Mouse (Mus musculus): ENCODE measurements around the gene Vsx2. TPM values are rescaled to one million over a fixed set of nuclear protein-coding genes. Genes with fewer than 3 reads are reported as not detected.

Gene Vsx2
- total and polyA plus RNA-seq, 2 experiments from 2014 or later: not detected

DNA sequence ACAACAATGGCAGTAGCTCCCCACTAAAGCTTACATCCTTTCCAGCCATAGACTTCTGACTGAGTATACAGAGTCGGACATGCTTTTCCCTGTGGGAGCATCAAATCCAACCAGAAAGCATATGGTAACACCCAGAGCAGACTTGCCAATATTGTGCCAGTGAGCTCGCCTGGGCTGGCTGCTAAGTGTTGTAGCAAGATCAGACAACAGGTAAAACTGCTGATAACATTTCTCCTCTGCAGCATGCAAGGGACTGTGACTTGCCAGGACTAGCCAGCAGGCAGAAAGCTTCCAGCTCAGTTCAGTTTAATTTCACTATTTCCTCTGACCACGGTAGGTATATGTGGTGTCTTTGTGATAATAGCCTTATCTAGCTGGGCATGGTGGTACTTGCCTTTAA is 62.3 kb downstream of the Vsx2 start:
- DNase-seq (ENCODE audit: low spot score) (no peak), ATAC-seq (ENCODE audit: insufficient read depth, low read depth) (no peak)
- no peaks in the 10 kb centered on the region for H3K36me3 ChIP-seq (replicated peaks; ENCODE audit: control insufficient read depth, insufficient read depth, low read length)

DNA sequence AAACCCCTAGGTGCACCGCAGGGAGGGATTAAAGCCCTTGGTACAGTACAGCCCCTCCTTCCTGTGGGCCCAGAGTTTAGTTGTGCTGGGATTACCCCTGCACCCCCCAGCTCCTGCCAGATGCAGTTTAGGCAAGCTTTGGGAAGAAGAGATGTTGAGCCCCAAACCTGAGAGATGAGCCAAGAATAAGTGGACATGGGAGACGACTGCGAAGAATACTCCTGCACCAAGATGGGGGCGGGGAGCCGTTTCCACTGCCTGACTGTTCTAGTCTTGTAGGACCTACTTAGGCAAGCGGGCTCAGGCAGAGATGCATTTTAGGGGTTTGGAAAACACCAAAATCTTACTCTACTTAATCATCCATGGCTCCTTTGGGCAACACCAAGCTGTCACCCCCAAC is 70.7 kb downstream of the Vsx2 start:
- TF ChIP-seq EP300 (IDR thresholded peaks at IDR 0.05; ENCODE audit: low read depth): no peak
- no peak for TF ChIP-seq CTCF (IDR thresholded peaks at IDR 0.05; ENCODE audit: low read depth)
- Histone ChIP-seq H3K4me3 (ENCODE audit: low read depth, low read length) (no peak overlapping the region), H3K27me3 (ENCODE audit: control insufficient read depth, insufficient read depth, low read length) (peaks cover 42% of the 10 kb centered on the region), H3K4me1 (ENCODE audit: control insufficient read depth, insufficient read depth) (no peaks in the 10 kb centered on the region), H3K36me3 (replicated peaks; ENCODE audit: control insufficient read depth, insufficient read depth, low read length) (no peaks in the 10 kb centered on the region), H3K4me2 (ENCODE audit: low read depth, low read length) (no peak overlapping the region), H3K9me3 (replicated peaks; ENCODE audit: control insufficient read depth, low read length) (no peaks in the 10 kb centered on the region), H3K27ac (ENCODE audit: low read depth) (no peak overlapping the region), H3K9ac (replicated peaks; ENCODE audit: low read depth, low read length) (no peak overlapping the region)
- DNase-seq (ENCODE audit: low spot score): no peak
- 10% methylated on average over 6 of the region's 6 CpGs for WGBS
- no peak for ATAC-seq (ENCODE audit: insufficient read depth, low read depth)

More for the DNA sequence above, 62.3 kb downstream of the Vsx2 start:
- H3K9ac ChIP-seq (replicated peaks; ENCODE audit: low read depth, low read length): no peak overlapping the region
- H3K4me2 ChIP-seq (ENCODE audit: low read depth, low read length): no peak overlapping the region
- 47% methylated on average over 3 of the region's 3 CpGs for WGBS
- no peak overlapping the region for H3K4me3 ChIP-seq (ENCODE audit: low read depth, low read length)
- no peaks in the 10 kb centered on the region for H3K4me1 ChIP-seq (ENCODE audit: control insufficient read depth, insufficient read depth)
- H3K9me3 ChIP-seq (replicated peaks; ENCODE audit: control insufficient read depth, low read length): no peaks in the 10 kb centered on the region
- H3K27me3 ChIP-seq (ENCODE audit: control insufficient read depth, insufficient read depth, low read length): no peaks in the 10 kb centered on the region
- H3K27ac ChIP-seq (ENCODE audit: low read depth): no peak overlapping the region
- TF ChIP-seq CTCF (IDR thresholded peaks at IDR 0.05; ENCODE audit: low read depth) (no peak), EP300 (IDR thresholded peaks at IDR 0.05; ENCODE audit: low read depth) (no peak)

DNA sequence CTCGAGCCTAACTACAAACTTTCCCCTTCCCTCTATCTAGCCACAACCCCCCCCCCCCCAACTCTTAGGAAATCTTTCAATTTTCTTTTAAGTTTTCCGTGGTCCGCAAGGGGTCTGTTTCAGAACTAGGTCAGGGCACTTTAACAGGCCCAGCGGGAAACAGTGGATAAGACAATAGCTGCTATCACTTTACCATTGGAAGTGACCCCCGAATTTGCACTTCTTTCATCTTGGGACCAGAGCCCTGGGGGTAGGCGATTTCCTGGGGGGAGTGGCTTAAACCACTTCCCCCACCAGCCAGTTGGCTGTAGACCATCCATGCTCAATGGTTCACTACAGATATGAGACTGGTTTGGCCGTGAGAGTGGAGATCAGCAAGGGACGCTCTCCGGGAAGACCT is 71.1 kb downstream of the Vsx2 start, which contains the start of gene Vrtn:
Vrtn (plus strand) TSS at position 366 of the 400 bp plus-strand sequence.
- H3K4me2 ChIP-seq (ENCODE audit: low read depth, low read length): no peak within 1 kb of the TSS
- ATAC-seq (ENCODE audit: insufficient read depth, low read depth): no peak
- no peak within 1 kb of the TSS for H3K9ac ChIP-seq (replicated peaks; ENCODE audit: low read depth, low read length)
- H3K4me3 ChIP-seq (ENCODE audit: low read depth, low read length): no peak within 1 kb of the TSS
- H3K4me1 ChIP-seq (ENCODE audit: control insufficient read depth, insufficient read depth): no peaks in the 10 kb centered on the region
- WGBS: 7% methylated on average over 9 of the region's 9 CpGs
- peaks cover 42% of the 10 kb centered on the region for H3K27me3 ChIP-seq (ENCODE audit: control insufficient read depth, insufficient read depth, low read length)
- no peak for DNase-seq (ENCODE audit: low spot score)
- H3K27ac ChIP-seq (ENCODE audit: low read depth): no peak within 1 kb of the TSS
- no peaks in the 10 kb centered on the region for H3K9me3 ChIP-seq (replicated peaks; ENCODE audit: control insufficient read depth, low read length)
- H3K36me3 ChIP-seq (replicated peaks; ENCODE audit: control insufficient read depth, insufficient read depth, low read length): no peaks in the 10 kb centered on the region
- TF ChIP-seq EP300 (IDR thresholded peaks at IDR 0.05; ENCODE audit: low read depth) (no peak), CTCF (IDR thresholded peaks at IDR 0.05; ENCODE audit: low read depth) (no peak)

Other genes starting within 250 kb of the Vsx2 start
- 271 and 278 TPM in 2 replicates for gene Coq6, start 208.1 kb upstream of the Vsx2 start, total RNA-seq (2014; rRNA removed; ENCODE audit: low replicate concordance)
- 102 and 105 TPM in 2 replicates for gene Coq6, start 208.1 kb upstream of the Vsx2 start, polyA plus RNA-seq (2015; fragmentation: Nextera tagmentation; extraction: Ambion mirVana)
- 3.4 and 4.0 TPM in 2 replicates for gene Fam161b, start 207.9 kb upstream of the Vsx2 start, total RNA-seq (2014; rRNA removed; ENCODE audit: low replicate concordance)
- gene Fam161b, start 207.9 kb upstream of the Vsx2 start, polyA plus RNA-seq (2015; fragmentation: Nextera tagmentation; extraction: Ambion mirVana): 5.6 and 6.0 TPM in 2 replicates
- 37.6 and 59.8 TPM in 2 replicates for gene Entpd5, start 160.7 kb upstream of the Vsx2 start, total RNA-seq (2014; rRNA removed; ENCODE audit: low replicate concordance)
- gene Entpd5, start 160.7 kb upstream of the Vsx2 start, polyA plus RNA-seq (2015; fragmentation: Nextera tagmentation; extraction: Ambion mirVana): 37.5 and 40.5 TPM in 2 replicates
- 0.04 TPM in 1 of 2 replicates, not detected in the other for gene Bbof1, start 160.7 kb upstream of the Vsx2 start, total RNA-seq (2014; rRNA removed; ENCODE audit: low replicate concordance)
- gene Bbof1, start 160.7 kb upstream of the Vsx2 start, polyA plus RNA-seq (2015; fragmentation: Nextera tagmentation; extraction: Ambion mirVana): 1.3 and 2.3 TPM in 2 replicates
- gene Rnf113a2, start 152.6 kb upstream of the Vsx2 start, total RNA-seq (2014; rRNA removed; ENCODE audit: low replicate concordance): 9.4 and 14.1 TPM in 2 replicates
- 20.9 and 22.1 TPM in 2 replicates for gene Rnf113a2, start 152.6 kb upstream of the Vsx2 start, polyA plus RNA-seq (2015; fragmentation: Nextera tagmentation; extraction: Ambion mirVana)
- 80.0 and 80.1 TPM in 2 replicates for gene Aldh6a1, start 118.8 kb upstream of the Vsx2 start, total RNA-seq (2014; rRNA removed; ENCODE audit: low replicate concordance)
- gene Aldh6a1, start 118.8 kb upstream of the Vsx2 start, polyA plus RNA-seq (2015; fragmentation: Nextera tagmentation; extraction: Ambion mirVana): 71.9 and 74.9 TPM in 2 replicates
- 11.1 and 23.7 TPM in 2 replicates for gene Lin52, start 118.3 kb upstream of the Vsx2 start, total RNA-seq (2014; rRNA removed; ENCODE audit: low replicate concordance)
- 12.4 and 14.3 TPM in 2 replicates for gene Lin52, start 118.3 kb upstream of the Vsx2 start, polyA plus RNA-seq (2015; fragmentation: Nextera tagmentation; extraction: Ambion mirVana)
- 8.2 and 8.7 TPM in 2 replicates for gene Abcd4, start 47.7 kb downstream of the Vsx2 start, total RNA-seq (2014; rRNA removed; ENCODE audit: low replicate concordance)
- 7.1 and 8.5 TPM in 2 replicates for gene Abcd4, start 47.7 kb downstream of the Vsx2 start, polyA plus RNA-seq (2015; fragmentation: Nextera tagmentation; extraction: Ambion mirVana)
- gene Vrtn, start 71.3 kb downstream of the Vsx2 start, total RNA-seq (2014; rRNA removed; ENCODE audit: low replicate concordance): not detected in 2 replicates
- not detected in 2 replicates for gene Vrtn, start 71.3 kb downstream of the Vsx2 start, polyA plus RNA-seq (2015; fragmentation: Nextera tagmentation; extraction: Ambion mirVana)
- gene Syndig1l, start 129.1 kb downstream of the Vsx2 start, total RNA-seq (2014; rRNA removed; ENCODE audit: low replicate concordance): not detected in 2 replicates
- gene Syndig1l, start 129.1 kb downstream of the Vsx2 start, polyA plus RNA-seq (2015; fragmentation: Nextera tagmentation; extraction: Ambion mirVana): not detected in 2 replicates
- gene Npc2, start 203.4 kb downstream of the Vsx2 start, total RNA-seq (2014; rRNA removed; ENCODE audit: low replicate concordance): 51.3 and 57.1 TPM in 2 replicates
- gene Npc2, start 203.4 kb downstream of the Vsx2 start, polyA plus RNA-seq (2015; fragmentation: Nextera tagmentation; extraction: Ambion mirVana): 44.6 and 48.4 TPM in 2 replicates
- gene Isca2, start 203.5 kb downstream of the Vsx2 start, total RNA-seq (2014; rRNA removed; ENCODE audit: low replicate concordance): 106 and 109 TPM in 2 replicates
- 159 and 165 TPM in 2 replicates for gene Isca2, start 203.5 kb downstream of the Vsx2 start, polyA plus RNA-seq (2015; fragmentation: Nextera tagmentation; extraction: Ambion mirVana)